Mouse (Mus musculus) cerebellum, postnatal 14 days (tissue): Measurements from ENCODE around the gene Kat14.
A peak's percentile ranks its signal among the peaks of the same experiment; 100 is the strongest.

Source experiments
- DNase-seq, 2 experiments: peaks; one replicate each; pipeline ENCODE4 v3.0.0; 2021; ENCODE audit warnings: mixed read lengths in 2 of 2

Gene Kat14

GRCm38 (mm10) chr2:144382624-144383138 is 13.9 kb downstream of the Kat14 start:
- no peak for DNase-seq

- no peak for DNase-seq
Observed at GRCm38 (mm10) chr2:144386296-144386695, 17.5 kb downstream of the Kat14 start.

GRCm38 (mm10) chr2:144388416-144388815 is 19.6 kb downstream of the Kat14 start:
- DNase-seq = no peak

GRCm38 (mm10) chr2:144399531-144399930 is 30.7 kb downstream of the Kat14 start:
- no peak for DNase-seq

GRCm38 (mm10) chr2:144400659-144401058 is 31.9 kb downstream of the Kat14 start:
- DNase-seq = no peak

- peak; percentile 9 to 12 for DNase-seq
Observed at GRCm38 (mm10) chr2:144409037-144409436, 40.3 kb downstream of the Kat14 start.

- DNase-seq = peak; percentile 50 to 56
Observed at GRCm38 (mm10) chr2:144410603-144411002, 41.8 kb downstream of the Kat14 start.

GRCm38 (mm10) chr2:144414646-144415045 is 45.9 kb downstream of the Kat14 start:
- DNase-seq = peak in 1 of 2 experiments; percentile 28

- DNase-seq = no peak
Observed at GRCm38 (mm10) chr2:144416859-144417258, 48.1 kb downstream of the Kat14 start.

GRCm38 (mm10) chr2:144418062-144418461 is 49.3 kb downstream of the Kat14 start:
- no peak for DNase-seq

- no peak for DNase-seq
Observed at GRCm38 (mm10) chr2:144422094-144422675, 53.4 kb downstream of the Kat14 start.

GRCm38 (mm10) chr2:144425761-144426160 is 57.0 kb downstream of the Kat14 start:
- no peak for DNase-seq

GRCm38 (mm10) chr2:144427852-144428251 is 59.1 kb downstream of the Kat14 start:
- no peak for DNase-seq

- no peak for DNase-seq
Observed at GRCm38 (mm10) chr2:144428659-144429058, 59.9 kb downstream of the Kat14 start.

- no peak for DNase-seq
Observed at GRCm38 (mm10) chr2:144429171-144429570, 60.4 kb downstream of the Kat14 start.

- DNase-seq = no peak
Observed at GRCm38 (mm10) chr2:144431286-144431825, 62.6 kb downstream of the Kat14 start.

GRCm38 (mm10) chr2:144435679-144436078 is 66.9 kb downstream of the Kat14 start:
- no peak for DNase-seq

GRCm38 (mm10) chr2:144438424-144438823 is 69.6 kb downstream of the Kat14 start:
- DNase-seq = no peak

- no peak for DNase-seq
Observed at GRCm38 (mm10) chr2:144439191-144439700, 70.5 kb downstream of the Kat14 start.

- DNase-seq = peak; percentile 9 to 28
Observed at GRCm38 (mm10) chr2:144441386-144441915, 72.7 kb downstream of the Kat14 start.

GRCm38 (mm10) chr2:144446360-144446999 is 77.7 kb downstream of the Kat14 start:
- no peak for DNase-seq

GRCm38 (mm10) chr2:144450378-144450777 is 81.6 kb downstream of the Kat14 start:
- no peak for DNase-seq

GRCm38 (mm10) chr2:144452364-144453008 is 83.7 kb downstream of the Kat14 start:
- peak; percentile 86 to 88 for DNase-seq
